Mouse (Mus musculus) c-Kit-positive CD71-positive TER-119-positive erythroid progenitor cells, embryonic 14.5 days (primary cell): Measurements from ENCODE around the gene Fam118b.

Source experiments
- DNase-seq: peaks from one replicate; pipeline ENCODE4 v3.0.0-alpha.2; 2013; ENCODE audit warnings: low spot score

The Fam118b gene

DNA sequence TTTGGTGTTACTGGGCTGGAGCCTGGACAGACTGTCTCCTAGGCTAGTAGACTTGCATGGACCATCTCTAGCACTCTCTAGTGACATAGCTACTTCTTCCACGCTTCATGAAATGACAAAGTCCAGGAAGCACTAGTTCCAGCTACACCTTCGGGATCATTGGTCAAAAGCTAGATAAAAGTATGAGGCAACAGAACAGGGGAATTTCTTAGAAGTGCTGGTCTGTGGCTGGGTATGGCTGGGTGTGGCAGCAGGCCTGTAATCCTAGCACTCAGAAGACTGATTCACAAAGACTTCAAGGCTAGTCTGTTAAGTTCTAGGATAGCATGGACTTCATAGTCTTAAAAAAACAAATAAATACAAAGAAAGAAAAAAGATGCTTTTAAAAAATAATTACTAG, 4.2 kb downstream of the Fam118b start:
- DNase-seq: peak; percentile 48

DNA sequence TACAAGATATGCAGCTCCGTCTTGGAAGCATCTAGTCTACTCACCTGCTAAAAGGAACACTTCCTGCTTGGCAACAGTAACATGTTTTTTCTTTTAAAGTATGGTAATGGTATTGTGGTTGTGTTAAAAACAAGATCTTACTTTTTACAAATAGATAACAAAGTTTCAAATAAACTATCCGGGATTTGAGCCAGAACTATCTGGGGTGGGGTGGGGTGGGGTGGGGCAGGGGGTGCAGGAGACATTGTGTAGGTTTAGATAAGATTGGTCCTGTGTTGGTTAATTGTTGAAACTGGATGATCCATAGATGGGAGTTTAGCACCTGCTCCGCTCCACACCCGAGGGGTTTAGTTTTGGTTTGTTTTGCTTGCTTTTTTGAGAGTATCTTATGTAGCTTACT, 5.2 kb downstream of the Fam118b start:
- no peak for DNase-seq

DNA sequence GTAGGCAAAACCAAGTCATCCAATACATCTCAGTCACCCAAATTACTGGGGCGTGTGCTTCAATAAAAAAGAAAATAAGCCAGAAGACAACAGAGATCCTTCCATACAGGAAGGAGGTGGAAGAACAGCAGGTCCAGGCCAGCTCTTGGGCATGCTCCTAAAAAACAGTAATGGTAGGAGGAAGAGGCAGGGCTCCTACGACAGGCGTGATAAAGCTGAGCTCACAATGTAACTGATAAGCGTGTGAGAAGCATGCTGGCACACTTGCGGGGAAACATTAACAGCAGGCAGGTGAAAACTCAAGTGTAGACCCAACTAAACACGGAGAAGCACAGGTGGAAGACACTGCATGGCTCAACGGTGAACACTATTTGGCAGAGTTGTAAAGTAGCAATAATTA, 10.2 kb downstream of the Fam118b start:
- DNase-seq: no peak

DNA sequence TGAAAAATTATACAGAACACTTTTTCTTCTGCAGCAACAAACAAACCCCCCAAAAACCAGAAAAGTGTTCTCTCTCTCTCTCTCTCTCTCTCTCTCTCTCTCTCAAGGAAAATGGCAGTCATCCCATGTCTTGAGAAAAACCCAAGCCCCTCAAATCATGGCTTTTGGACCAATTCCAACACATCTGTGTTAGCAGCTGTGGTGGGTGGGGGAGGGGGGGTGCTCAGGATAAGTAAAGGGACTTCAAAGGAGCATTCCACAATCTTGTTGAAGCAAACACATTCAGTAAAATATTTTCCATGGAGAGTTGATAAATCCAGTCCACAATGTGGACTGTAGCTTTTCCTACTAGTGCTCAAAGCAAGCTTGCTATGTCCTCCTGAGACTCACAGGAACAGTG, 18.1 kb downstream of the Fam118b start:
- no peak for DNase-seq

DNA sequence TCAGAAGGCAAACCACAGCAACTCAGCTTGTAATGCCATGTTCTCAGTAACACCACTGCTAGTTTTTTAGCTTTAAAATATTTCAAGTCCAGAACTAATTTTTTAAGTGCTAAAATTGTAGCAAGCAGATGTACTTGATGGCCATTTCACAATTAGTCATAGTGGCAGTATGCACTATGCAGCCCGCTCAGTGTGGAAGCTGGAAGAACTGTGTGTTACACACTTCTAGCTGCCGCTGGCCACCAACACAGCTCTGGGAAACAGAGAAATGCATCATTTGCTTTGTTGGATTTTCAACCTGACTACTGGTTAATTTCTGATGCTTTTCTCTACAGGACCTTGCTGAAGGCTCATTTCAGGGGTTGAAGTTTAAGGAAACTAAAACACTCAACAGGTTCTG, 20.2 kb downstream of the Fam118b start:
- no peak for DNase-seq

DNA sequence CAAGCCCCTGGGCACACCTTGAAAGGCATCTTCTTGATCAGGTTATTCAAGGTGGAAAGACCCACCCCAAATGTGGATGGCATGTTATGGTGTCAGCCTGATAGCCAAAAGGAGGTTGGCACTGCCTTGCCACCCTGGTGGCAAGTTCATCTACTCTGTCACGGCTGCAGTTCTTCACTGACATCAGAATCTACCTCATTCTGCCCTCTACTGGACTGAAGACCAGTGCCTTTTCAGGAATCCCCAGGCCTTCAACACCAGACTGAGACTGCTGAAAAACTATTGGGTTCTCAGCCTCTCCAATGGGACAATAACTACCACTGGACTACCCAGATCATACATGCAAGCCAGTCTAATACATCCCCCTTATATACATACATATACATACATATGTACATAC, 27.9 kb downstream of the Fam118b start:
- no peak for DNase-seq

DNA sequence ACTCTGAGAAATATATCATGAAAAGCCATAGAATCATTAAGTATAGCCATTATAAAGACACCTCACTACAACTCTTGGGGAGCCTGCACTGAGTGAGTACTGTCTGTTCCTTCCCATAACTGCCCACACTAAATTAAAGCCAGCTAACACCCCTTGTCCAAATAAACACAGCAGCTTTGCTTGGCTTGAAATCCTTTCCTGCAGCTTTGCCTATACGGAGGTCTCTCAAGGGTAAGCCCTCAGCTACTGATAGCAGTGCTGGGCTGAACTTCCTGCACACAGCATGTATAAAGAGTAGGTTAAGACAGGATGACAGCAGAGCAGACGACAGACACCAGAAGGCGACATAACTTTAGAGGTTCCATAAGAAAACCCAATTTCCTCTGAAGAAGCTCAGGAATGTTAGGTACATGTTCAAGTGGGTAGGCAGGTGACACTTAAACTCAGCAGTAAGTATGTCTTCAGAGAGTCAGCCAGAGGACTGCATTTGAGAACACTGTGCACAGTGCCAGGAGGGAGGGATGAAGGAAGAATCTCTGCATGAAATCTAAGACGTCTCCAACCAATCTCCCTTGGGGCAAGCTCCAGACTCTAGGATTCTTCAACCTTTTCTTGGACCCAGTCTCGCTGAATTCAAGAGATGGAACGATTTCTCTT, 28.6 kb downstream of the Fam118b start:
- no peak for DNase-seq

DNA sequence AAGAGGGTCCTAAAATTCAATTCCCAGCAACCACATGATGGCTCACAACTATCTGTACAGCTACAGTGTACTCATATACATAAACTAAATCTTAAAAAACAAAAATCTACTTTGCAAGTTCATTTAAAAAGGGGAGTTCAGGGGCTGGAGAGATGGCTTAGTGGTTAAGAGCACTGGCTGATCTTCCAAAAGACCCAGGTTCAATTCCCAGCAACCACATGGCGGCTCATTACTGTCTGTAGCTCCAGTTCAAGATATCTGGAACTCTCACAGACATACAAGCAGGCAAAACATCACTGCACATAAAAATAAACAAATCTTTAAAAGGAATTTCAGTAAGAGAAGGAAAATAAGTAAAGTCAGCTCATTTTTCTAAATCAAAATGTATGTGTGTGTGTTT, 29.2 kb downstream of the Fam118b start:
- no peak for DNase-seq

DNA sequence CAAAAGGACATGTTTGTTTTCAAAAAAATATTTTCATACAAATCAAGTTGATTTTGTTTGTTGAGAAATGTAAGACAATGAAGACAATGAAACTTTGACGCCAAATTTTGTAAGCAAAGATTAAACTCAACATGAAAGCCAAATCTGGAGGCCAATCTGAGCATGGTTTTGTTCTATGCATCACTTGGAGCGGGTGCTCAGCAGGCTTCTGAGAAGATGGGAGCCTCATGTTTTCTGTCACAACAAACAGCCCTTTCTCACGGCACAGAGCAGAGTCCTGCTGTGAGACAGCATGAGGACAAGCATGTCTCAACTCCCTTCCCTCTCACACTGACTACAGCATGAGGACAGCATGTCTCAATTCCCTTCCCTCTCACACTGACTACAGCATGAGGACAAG, 31.6 kb downstream of the Fam118b start:
- no peak for DNase-seq

DNA sequence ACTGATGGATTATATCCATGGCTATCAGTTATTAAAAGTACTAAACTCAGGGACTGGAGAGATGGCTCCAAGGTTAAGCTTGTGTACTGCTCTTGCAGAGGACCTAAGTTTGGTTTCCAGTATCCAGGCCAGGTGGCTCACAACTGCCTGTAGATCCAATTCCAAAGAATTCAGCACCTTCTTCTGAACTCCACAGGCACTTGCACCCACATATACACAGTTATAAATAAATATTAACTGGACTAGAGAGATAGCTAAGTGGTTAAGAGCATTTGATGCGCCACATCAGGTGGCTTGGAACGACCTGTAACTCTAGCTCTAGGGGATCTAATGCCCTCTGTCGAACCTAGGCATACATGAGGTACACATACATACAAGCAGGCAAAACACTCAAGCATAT, 38.9 kb downstream of the Fam118b start:
- no peak for DNase-seq

DNA sequence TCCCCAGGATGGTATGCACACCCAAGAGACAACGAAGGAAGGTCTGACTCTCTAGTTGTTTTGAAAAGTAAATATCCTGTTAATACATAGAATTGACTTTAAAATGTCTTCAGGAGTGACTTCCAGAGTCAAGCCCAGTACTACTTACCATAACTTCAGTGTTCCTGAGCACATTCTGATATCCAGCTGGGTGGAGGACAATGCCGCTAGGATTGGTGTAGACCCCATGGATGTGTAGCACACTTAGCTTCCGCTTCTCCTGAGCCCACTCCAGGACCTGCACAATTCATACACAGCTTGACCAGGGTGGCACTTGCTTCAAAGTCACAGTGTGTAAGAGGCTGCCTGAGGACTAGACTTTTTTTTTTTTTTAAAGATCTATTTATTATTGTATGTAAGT, 44.1 kb downstream of the Fam118b start:
- no peak for DNase-seq

DNA sequence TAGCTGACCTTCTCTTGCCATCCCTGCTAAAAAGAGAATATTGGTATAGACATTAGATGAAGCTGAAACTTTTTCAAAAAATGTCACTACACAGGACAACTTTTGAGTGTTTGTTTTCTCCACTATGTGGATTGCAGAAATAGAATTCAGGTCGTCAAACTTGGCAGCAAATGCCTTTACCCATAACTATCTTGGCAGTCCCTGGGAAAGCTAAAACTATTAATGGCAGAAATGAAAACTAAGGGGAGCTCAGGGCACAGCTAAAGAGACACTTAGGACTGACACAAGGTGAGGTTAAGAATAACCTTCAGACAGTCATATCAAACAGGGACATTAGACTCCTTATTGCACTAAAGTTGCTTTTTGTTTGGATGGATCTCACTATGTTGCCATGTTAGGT, 49.6 kb downstream of the Fam118b start:
- no peak for DNase-seq

DNA sequence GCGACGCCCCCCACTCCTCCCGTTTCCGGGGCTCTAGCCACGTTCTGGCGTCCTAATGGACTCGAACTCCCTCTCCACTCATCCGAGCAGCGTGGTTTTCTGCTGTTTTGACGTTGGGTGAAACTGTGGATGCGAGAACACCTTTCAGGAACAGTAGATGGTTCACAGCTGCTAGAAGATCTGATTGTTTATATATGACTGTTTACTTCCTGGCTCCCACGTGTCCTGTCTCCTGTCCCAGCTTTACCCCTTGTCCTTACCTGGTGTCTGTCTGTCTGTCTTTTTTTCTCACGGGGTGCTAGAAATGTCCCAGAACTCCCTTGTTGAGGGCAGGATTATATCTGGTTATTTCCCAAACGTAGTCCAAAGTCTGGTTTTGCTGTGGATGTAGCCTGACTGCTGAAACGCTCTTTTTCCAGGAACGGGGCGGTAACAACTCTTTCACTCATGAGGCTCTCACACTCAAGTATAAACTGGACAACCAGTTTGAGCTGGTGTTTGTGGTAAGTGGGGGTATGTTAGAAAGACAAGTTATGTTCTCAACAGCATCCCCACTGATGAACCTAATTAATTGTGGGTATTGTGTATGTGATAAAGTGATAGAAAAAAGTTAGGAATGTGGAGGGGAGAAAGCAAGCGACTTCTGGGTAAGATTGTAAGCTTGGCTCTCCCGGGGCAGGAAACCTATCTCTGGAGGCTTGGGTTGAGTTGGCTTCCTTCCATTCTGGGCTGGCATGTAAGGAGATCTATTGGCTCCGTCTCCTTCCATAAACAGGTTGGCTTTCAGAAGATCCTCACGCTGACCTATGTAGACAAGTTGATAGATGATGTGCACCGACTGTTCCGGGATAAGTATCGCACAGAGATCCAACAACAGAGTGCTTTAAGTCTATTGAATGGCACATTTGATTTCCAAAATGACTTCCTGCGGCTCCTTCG, 55.8 kb downstream of the Fam118b start:
- no peak for DNase-seq

DNA sequence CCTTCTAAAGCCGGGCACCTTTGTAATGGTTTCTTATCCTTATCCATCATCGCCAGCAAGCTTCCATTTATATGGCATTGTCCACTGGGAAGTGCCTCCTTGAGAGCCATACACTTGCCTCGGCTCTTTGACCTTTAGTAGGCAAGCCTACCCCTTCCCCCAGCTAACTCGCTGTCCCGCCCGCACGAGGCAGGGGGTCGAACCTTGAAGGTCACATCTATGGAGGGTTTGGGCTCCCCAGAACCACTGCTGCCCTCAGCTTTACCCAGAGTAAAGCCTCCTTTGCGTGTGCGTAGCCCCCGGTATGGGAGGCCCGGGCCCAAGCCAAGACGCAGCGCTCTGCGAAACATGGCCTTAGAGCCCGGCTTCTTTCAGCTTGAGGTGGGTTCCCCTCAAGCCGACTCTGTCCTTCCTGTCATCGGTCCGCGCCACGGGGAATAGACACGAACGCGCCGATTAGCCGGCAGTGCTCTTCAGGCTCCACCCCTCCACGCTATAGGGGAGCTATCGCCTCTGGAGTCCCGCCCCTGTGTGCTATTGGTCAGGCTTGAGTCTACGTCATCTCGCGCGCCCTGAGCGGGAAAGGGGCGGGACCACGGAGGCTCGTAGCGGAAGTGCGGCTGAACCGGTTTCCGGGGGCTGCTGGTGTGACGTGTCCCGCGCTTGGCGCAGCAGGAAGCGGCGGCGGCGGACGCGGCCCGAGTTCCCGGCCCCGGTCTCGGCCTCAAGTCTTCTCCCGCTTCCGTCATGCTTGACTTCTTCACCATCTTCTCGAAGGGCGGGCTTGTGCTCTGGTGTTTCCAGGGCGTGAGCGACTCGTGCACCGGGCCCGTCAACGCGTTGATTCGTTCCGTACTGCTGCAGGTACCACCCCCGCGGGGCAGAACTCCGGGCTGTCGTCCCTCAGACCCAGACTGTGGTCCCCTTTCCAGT, 56.8 kb downstream of the Fam118b start, which contains the start of gene Foxred1:
Gene Foxred1, minus strand, starts transcription at position 514 of the 933 bp plus-strand sequence.
- peak; percentile 99 for DNase-seq

DNA sequence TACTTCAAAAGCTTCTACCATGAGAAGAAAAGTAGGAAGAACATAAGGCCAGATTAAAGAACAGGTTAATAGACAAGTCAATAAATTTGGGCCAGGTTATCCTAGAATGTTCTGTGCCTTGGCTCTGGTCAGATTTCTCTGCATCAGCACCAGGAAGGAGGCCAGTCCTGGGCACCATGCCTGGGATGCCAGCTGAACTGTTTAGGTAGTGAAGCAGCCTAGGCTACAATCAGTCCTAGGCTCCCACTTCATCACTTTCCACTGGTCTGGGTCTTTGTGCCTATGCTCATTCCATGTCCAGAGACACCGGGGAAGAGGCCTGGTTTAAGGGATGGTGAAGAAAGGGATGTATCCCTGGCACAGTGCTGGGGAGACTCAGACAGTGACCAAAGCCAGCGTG, 63.2 kb downstream of the Fam118b start:
- no peak for DNase-seq

DNA sequence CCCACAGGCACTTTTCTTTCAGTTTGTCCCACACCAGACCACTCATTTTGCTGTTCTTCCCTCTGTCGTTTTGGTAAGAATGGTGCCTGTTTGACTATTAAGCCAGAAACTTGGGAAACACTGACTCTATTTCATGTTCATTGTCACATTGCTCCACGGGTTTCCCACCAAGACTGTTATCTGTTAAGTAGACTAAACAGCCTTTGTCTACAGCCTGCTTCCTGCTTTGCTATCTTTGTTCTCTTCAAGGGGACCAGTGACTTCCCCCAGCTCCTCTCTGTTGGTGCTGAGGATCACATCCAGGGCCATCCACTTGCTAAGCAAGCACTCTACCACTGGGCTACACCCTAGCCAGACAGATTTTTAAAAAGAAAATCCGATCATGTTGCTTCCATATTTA, 64.1 kb downstream of the Fam118b start:
- no peak for DNase-seq

DNA sequence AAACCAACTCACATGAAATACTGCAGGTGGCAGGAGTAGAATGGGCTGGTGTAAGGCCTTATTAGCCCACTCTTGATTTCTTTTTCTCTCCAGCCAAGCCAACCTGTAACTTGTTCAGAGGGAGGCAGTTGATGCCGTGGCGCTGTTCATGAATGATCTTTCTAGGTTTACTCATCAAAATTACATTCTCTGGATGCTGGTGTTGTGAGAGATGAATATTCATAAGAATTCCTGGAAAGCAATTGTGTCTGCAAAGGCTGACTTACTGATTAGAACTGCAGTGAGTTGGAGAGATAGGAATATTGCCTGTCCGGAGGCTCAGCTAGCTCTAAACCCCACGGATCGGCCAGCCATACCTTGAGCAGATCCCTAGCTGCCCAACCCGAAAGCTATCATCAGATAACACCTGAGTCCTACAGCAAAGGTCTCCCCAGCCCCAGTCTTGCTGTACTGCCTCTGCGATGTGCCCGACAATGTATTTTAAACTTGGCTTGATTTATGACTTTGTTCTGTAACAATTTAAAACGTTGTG, 67.0 kb downstream of the Fam118b start:
- DNase-seq: peak; percentile 74

DNA sequence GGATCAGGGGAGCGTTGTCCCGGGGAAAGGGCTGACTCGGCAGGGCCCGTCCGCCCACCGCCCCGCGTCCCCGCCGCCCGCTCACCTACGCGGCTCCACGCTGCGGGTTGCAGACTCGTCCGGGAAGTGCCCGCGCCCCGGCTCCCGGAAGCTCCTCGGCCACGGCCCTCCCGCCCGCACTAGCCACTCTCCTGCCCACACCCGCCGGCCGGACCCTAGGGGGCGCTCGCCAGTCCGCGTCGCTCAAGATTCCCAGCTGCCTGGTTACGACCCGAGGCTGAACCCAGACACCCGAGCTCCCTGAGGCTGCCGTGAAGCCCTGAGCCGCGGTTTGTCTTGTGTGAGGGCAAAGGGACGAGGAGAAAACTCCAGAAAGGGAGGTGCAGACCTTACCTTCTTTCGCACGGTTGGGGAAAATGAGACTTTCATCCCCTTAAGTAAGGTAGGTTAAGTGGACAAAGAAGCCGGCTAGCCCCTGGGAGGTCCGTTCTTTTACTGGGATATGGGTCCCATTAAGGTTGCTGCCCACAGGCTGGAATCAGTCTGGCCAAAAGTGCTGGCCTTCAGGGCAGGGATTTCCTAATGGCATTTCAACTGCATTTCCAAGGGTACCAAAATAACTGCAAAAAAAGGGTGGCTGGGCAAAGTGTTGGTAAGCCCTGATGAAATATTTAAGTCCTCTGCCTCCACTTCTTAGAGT, 67.7 kb downstream of the Fam118b start, which contains the start of the genes Srpr and Tirap:
Gene Srpr, plus strand, starts transcription at position 404 of the 700 bp plus-strand sequence.
Gene Tirap, minus strand, starts transcription at position 520 of the 700 bp plus-strand sequence.
- DNase-seq: peak; percentile 83

DNA sequence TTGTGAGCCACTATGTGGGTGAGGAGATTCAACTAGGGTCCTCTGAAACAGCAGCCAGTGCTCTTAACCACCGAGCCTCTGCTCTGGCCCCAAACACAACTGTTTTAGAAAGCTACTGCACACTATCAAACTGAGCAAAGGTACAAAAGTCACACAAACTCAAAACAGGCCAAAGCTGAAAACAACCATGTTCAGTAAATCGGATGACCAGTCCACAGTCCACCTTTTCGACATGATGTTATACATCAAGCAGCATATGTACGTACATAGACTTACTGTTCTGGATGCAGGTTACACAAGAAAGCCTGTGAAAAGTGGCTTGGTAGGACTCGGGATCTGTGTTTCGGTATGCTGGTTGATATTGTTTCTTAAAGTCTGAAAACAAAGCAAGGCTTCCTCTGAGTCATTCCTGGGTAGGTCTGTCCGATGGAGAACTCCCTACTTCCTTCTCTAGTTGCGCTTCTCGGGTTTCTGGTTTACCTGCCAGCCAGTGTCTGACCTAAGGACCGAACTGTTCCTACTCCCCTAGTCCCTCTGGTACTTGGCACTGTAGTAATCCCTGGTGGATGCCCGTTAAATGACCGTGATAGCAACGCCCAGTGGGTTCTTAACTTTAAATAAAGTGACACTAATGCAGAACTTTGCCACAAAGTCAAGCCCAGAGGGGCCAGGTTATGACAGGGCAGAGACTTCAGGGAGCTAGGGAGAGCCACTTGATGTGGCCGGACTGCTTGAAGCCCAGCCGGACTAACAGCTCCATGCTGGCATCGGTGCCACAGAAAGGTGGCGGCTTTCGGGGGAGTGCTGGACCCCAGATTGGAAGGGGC, 68.4 kb downstream of the Fam118b start:
- no peak for DNase-seq

DNA sequence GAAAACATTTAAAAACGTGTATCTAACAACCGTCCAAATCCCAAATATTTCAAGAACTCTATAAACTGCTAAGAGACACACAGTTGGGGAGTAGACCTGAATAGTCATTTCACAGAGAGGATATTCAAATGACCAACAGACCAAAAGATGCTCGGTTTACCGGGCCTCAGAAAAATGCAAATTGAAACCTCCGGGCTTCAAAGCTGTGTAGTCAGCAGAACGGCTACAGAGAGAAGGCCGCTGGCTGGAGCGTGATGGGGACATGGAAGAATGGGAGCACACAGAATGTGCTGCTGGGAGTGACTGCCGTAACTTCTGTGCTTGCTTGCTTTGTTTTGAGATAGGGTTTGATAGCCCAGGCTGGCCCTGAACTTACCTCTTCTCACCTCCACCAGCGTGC, 69.3 kb downstream of the Fam118b start:
- DNase-seq: no peak
